11 mouse cellular contexts compared by ENCODE assay signal in genomic region chr8:109417971-109418370, GRCm38 (mm10).
DNase-seq lines count a peak whose midpoint lies in the region; ATAC-seq and TF ChIP-seq lines count a peak whose summit lies in the region.
"Had no signal": no experiment of that assay in that cellular context is flagged by ENCODE, and none has a peak within 500 bp of the region (broad histone marks: within the 10 kb centered on the region; RNA-seq: fewer than 3 reads in every experiment).

No protein-coding gene starts in this region.

- TF ChIP-seq POLR2A in lung, adult 2 months (IDR thresholded peaks at IDR 0.05; ENCODE audit: borderline replicate concordance, extremely low read depth, low read depth, low read length), result no peak

- H3K4me2 ChIP-seq in hindbrain, embryonic 14.5 days (replicated peaks), result peak overlapping the region; percentile 25
- H3K4me2 ChIP-seq in neural tube, embryonic 14.5 days (ENCODE audit: low read depth, low read length), result peak overlapping the region; percentile 41
- H3K4me2 ChIP-seq: liver, embryonic 15.5 days; stomach, embryonic 15.5 days had no signal

- no peaks in the 10 kb centered on the region for H3K27me3 ChIP-seq in hindbrain, embryonic 14.5 days (ENCODE audit: control insufficient read depth, insufficient read depth, low read length)
- no peaks in the 10 kb centered on the region for H3K27me3 ChIP-seq in neural tube, embryonic 14.5 days (ENCODE audit: control insufficient read depth, insufficient read depth, low read length)
- H3K27me3 ChIP-seq: liver, embryonic 15.5 days; stomach, embryonic 15.5 days had no signal

- TF ChIP-seq CTCF in left cerebral cortex, adult 2 months (IDR thresholded peaks at IDR 0.05), result peak; percentile 40
- no peak for TF ChIP-seq CTCF in lung, adult 2 months (IDR thresholded peaks at IDR 0.05; ENCODE audit: insufficient read depth, low read length)

- H3K4me3 ChIP-seq in left cerebral cortex, adult 2 months, result peak overlapping the region; percentile 13; the same call in 1 of the 2 replicates
- no peak overlapping the region for H3K4me3 ChIP-seq in hindbrain, embryonic 14.5 days (replicated peaks; ENCODE audit: low read length)
- 0 out of 2 replicates have a peak overlapping the region, but pooled peaks have one; percentile 10 for H3K4me3 ChIP-seq in neural tube, embryonic 14.5 days (ENCODE audit: low read depth, low read length)
- H3K4me3 ChIP-seq in lung, adult 2 months (replicated peaks; ENCODE audit: extremely low read depth, low read depth, low read length), result no peak overlapping the region
- H3K4me3 ChIP-seq: liver, embryonic 15.5 days; stomach, embryonic 15.5 days had no signal

- peak overlapping the region; percentile 80 for H3K27ac ChIP-seq in left cerebral cortex, adult 2 months
- H3K27ac ChIP-seq in hindbrain, embryonic 14.5 days, result peak overlapping the region; percentile 83
- peak overlapping the region; percentile 83 for H3K27ac ChIP-seq in neural tube, embryonic 14.5 days (ENCODE audit: low read depth, low read length)
- H3K27ac ChIP-seq: liver, embryonic 15.5 days; stomach, embryonic 15.5 days had no signal

- no peak for ATAC-seq in hindbrain, embryonic 14.5 days (ENCODE audit: low FRiP score)
- no peak for ATAC-seq in neural tube, embryonic 14.5 days (ENCODE audit: low read depth)

- H3K9ac ChIP-seq in hindbrain, embryonic 14.5 days, result peak overlapping the region; percentile 50
- peak overlapping the region; percentile 42; the same call in 1 of the 2 replicates for H3K9ac ChIP-seq in neural tube, embryonic 14.5 days (replicated peaks; ENCODE audit: low read depth, low read length)
- H3K9ac ChIP-seq: liver, embryonic 15.5 days; stomach, embryonic 15.5 days had no signal

- H3K36me3 ChIP-seq in hindbrain, embryonic 14.5 days (replicated peaks; ENCODE audit: control insufficient read depth, insufficient read depth), result no peaks in the 10 kb centered on the region
- no peaks in the 10 kb centered on the region for H3K36me3 ChIP-seq in neural tube, embryonic 14.5 days (ENCODE audit: control insufficient read depth, insufficient read depth, low read length)
- H3K36me3 ChIP-seq: liver, embryonic 15.5 days; stomach, embryonic 15.5 days had no signal

- WGBS in hindbrain, embryonic 14.5 days, result 13% methylated on average over 12 of the region's 12 CpGs
- 8% methylated on average over 12 of the region's 12 CpGs for WGBS in neural tube, embryonic 14.5 days
- WGBS in lung, adult 2 months, result 26% methylated on average over 12 of the region's 12 CpGs

- intact Hi-C loops in left cerebral cortex, adult 2 months (cut with DNase I), result loop anchor here (2.0 to 10.0 kb wide), 7 partner anchors 47 to 1816 kb away; no protein-coding TSS in a partner anchor

- H3K9me3 ChIP-seq in hindbrain, embryonic 14.5 days (ENCODE audit: control insufficient read depth, low read length), result peaks cover 4% of the 10 kb centered on the region; the same call in 1 of the 2 replicates
- H3K9me3 ChIP-seq in neural tube, embryonic 14.5 days (ENCODE audit: control insufficient read depth, low read length), result no peaks in the 10 kb centered on the region
- H3K9me3 ChIP-seq: liver, embryonic 15.5 days; stomach, embryonic 15.5 days had no signal

- DNase-seq in cerebellum, postnatal 10 days, result peak; percentile 17 to 18
- DNase-seq in cerebellum, adult 18-20 months, result no peak
- peak in 1 of 2 experiments; percentile 20 for DNase-seq in left cerebral cortex, adult 2 months (ENCODE audit: extremely low spot score in 1 of 2, low spot score in 2 of 2)
- no peak for DNase-seq in left cerebral cortex, adult 11 months (ENCODE audit: low spot score)
- DNase-seq in hindbrain, embryonic 14.5 days (ENCODE audit: low spot score), result peak; percentile 46
- DNase-seq in thymus, postnatal 4 days, result no peak
- no peak for DNase-seq in lung, adult 2 months
- DNase-seq: gastrocnemius, postnatal 25 days had no signal

- peaks cover 46% of the 10 kb centered on the region for H3K4me1 ChIP-seq in hindbrain, embryonic 14.5 days (replicated peaks; ENCODE audit: control insufficient read depth, insufficient read depth, low read length)
- H3K4me1 ChIP-seq in neural tube, embryonic 14.5 days (ENCODE audit: control insufficient read depth, insufficient read depth, low read length), result peaks cover 28% of the 10 kb centered on the region
- no peaks in the 10 kb centered on the region for H3K4me1 ChIP-seq in lung, adult 2 months (ENCODE audit: control insufficient read depth, insufficient read depth, low read length)
- H3K4me1 ChIP-seq: liver, embryonic 15.5 days; stomach, embryonic 15.5 days had no signal

Comparison
In these comparisons a context has a peak if more than half of its experiments do, and no peak if none do; other contexts are left out.
1. DNase-seq: peak in cerebellum, postnatal 10 days (2 of 2) and hindbrain, embryonic 14.5 days (single experiment); none in cerebellum, adult 18-20 months (0 of 2), left cerebral cortex, adult 11 months (single experiment), thymus, postnatal 4 days (single experiment) and lung, adult 2 months (single experiment).
2. H3K4me3 ChIP-seq: peak in left cerebral cortex, adult 2 months (single experiment) and neural tube, embryonic 14.5 days (single experiment); none in hindbrain, embryonic 14.5 days (single experiment) and lung, adult 2 months (single experiment).
3. Peak in every context shown above with its lines, with median percentiles within 50 percentile points of each other: H3K27ac ChIP-seq.